Mouse (Mus musculus) spleen, postnatal 14 days (tissue): ENCODE results near the gene Jph3.
A peak's percentile ranks its signal among the peaks of the same experiment; 100 is the strongest.

Experiments
- DNase-seq, 2 experiments: peaks; one replicate each; pipeline ENCODE4 v3.0.0; 2021 to 2022; ENCODE audit warnings: low spot score in 2 of 2

Jph3 gene

GRCm38 (mm10) chr8:121782493-121782892 is 53.1 kb downstream of the Jph3 start:
- no peak for DNase-seq

- DNase-seq = no peak
These were observed 57.1 kb downstream of the Jph3 start for GRCm38 (mm10) chr8:121786542-121786941.

- no peak for DNase-seq
These were observed 59.4 kb downstream of the Jph3 start for GRCm38 (mm10) chr8:121788786-121789185.

- DNase-seq = no peak
These were observed 62.7 kb downstream of the Jph3 start for GRCm38 (mm10) chr8:121792159-121792558.

- no peak for DNase-seq
These were observed 63.2 kb downstream of the Jph3 start for GRCm38 (mm10) chr8:121792627-121793026.

GRCm38 (mm10) chr8:121794151-121794550 is 64.7 kb downstream of the Jph3 start:
- no peak for DNase-seq

- DNase-seq = no peak
These were observed 66.0 kb downstream of the Jph3 start for GRCm38 (mm10) chr8:121795461-121795860.

- no peak for DNase-seq
These were observed 67.0 kb downstream of the Jph3 start for GRCm38 (mm10) chr8:121796406-121796805.

GRCm38 (mm10) chr8:121798401-121798800 is 69.0 kb downstream of the Jph3 start:
- no peak for DNase-seq

- no peak for DNase-seq
These were observed 75.4 kb downstream of the Jph3 start for GRCm38 (mm10) chr8:121804829-121805228.

- DNase-seq = no peak
These were observed 76.7 kb downstream of the Jph3 start for GRCm38 (mm10) chr8:121806126-121806525.

- DNase-seq = no peak
These were observed 78.6 kb downstream of the Jph3 start for GRCm38 (mm10) chr8:121808032-121808431.

GRCm38 (mm10) chr8:121809524-121810155 is 80.2 kb downstream of the Jph3 start:
- no peak for DNase-seq

- DNase-seq = no peak
These were observed 82.1 kb downstream of the Jph3 start for GRCm38 (mm10) chr8:121811502-121811901.

GRCm38 (mm10) chr8:121811931-121812570 is 82.6 kb downstream of the Jph3 start:
- no peak for DNase-seq

GRCm38 (mm10) chr8:121818226-121818625 is 88.8 kb downstream of the Jph3 start:
- no peak for DNase-seq

GRCm38 (mm10) chr8:121820840-121821239 is 91.4 kb downstream of the Jph3 start:
- DNase-seq = no peak

- DNase-seq = no peak
These were observed 91.9 kb downstream of the Jph3 start for GRCm38 (mm10) chr8:121821320-121821719.

GRCm38 (mm10) chr8:121821770-121822169 is 92.3 kb downstream of the Jph3 start:
- DNase-seq = no peak

GRCm38 (mm10) chr8:121827726-121828125 is 98.3 kb downstream of the Jph3 start:
- no peak for DNase-seq

GRCm38 (mm10) chr8:121828376-121829023 is 99.1 kb downstream of the Jph3 start:
- no peak for DNase-seq

- peak; percentile 72 to 79 for DNase-seq
These were observed 99.8 kb downstream of the Jph3 start, which contains the start of gene Klhdc4 for GRCm38 (mm10) chr8:121829048-121829776. Gene Klhdc4, minus strand, starts transcription at chr8:121829569.
